Mouse (Mus musculus): ENCODE results near the gene Gm20807.
"Not testable (repeated sequence)": the region's sequence is repeated elsewhere in the genome, so short reads cannot be mapped to it uniquely, and the experiment has no call there.

The Gm20807 gene

DNA sequence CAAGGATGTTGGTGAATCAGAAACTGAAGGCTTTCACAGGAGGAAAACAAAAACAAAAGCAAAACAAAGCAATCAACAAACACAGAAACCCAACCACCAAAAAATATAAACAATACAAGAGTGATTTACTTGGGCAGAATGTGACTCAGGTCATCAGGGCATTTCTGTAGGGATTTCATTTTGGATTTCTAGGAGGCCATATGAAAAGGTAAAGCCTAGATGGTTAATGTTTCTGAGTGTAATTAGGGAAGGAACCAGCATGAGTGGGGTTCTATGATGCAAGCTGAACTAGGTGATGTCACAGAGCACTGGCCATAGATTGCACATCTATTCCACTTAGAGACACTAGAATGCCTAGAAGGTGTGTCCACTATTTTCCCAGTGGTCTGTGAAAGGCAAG is at the start of gene Gm20807:
Gene Gm20807, plus strand, starts transcription at position 301 of the 400 bp plus-strand sequence.
- not testable (repeated sequence) for DNase-seq (ENCODE audit: inconsistent ontology term)
